Mouse (Mus musculus): ENCODE measurements around the gene Trappc11. TPM values are rescaled to one million over a fixed set of nuclear protein-coding genes. Genes with fewer than 3 reads are reported as not detected.

Gene Trappc11
- 10 to 100 TPM; 37.6 to 40.8 TPM for total RNA-seq (2023)

DNA sequence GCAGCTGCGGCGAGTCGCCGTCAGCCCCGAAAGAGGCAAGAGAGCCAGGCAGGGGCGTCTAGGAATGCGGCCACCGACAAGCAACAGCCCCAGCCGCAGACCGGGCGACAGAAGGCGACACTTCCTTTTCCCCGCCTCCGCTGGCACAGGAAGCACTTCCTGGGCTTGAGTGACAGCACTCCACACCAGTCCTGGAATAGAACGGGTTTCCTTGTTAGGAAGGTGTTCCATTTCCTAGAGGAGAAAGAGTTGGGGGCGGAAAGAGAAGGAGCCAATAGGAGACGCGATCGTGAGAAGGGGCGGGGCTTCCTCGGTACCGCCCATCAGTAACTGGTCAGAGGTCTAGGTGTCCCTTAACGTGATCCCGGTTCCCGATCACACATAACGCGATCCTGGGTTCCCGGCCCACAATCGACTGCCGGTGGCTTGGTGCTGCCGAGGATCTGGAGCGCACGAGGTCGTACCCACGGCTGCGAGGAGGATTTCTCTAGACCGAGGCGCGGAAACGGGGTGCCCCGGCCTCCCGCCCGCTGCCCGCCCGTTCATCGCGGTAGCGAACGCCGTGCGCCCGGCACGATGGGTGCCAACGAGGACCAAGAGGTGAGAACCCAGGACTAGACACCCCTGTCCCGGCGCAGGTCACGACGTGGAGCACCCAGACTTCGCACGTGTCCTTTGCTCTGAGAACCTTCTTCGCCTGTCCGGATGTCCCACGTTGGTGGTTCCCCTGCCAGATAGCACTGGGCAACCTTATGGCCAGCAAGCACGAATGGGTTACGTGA lies at the start of gene Trappc11, which contains the start of gene Rwdd4a:
Gene Trappc11, minus strand, starts transcription at position 127 of the 782 bp plus-strand sequence.
Gene Rwdd4a, plus strand, starts transcription at position 321 of the 782 bp plus-strand sequence.

DNA sequence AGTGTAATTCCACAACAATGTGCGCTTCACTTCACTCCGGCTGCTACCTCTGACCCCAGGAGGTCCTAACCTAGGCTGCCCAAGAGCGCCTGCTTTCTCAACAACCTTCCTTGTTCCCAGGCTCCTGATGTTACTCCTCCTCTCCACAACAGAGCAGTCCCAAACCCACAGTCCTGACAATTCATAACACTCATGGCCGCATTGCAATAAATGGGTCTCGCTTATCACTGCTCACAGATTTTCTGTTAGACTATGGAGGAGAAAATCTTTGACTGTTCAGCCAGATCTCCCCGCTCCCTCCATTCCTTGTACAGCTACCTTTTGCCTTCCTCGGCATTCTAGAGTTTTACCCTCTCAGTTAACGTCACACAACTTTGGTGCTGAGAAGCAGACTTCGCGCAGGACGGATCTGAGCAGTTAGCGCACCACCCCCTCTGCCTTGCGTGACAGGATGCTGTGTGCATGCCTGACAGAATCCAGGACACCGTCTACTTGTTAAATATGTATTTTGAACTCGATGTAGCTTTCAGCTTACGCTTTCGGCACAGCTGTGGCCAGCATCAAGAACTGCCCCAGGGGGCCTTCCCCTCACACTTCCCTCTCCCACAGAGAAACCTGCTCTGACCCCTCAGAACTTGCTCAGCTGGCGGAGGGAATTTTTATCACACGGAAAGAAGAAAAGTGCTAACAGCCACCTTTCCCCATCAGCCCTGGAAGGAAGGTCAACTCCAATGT lies 86.8 kb downstream of the Trappc11 start, which contains the start of gene Stox2:
Gene Stox2, minus strand, starts transcription at position 51 of the 735 bp plus-strand sequence.

Other genes with a start within 250 kb of the Trappc11 start
- gene Stox2, start 87.1 kb downstream of the Trappc11 start, total RNA-seq (2023), result under 1 TPM; 0.59 to 0.82 TPM
- gene Rwdd4a, start 194 bp upstream of the Trappc11 start, total RNA-seq (2023), result 10 to 100 TPM; 31.1 to 32.2 TPM
- 10 to 100 TPM; 31.2 to 31.8 TPM for gene Ing2, start 142.1 kb upstream of the Trappc11 start, total RNA-seq (2023)
- 10 to 100 TPM; 31.2 to 46.3 TPM for gene Cdkn2aip, start 180.5 kb upstream of the Trappc11 start, total RNA-seq (2023)